Mouse (Mus musculus): ENCODE measurements around the gene Sumf2. TPM values are rescaled to one million over a fixed set of nuclear protein-coding genes. Genes with fewer than 3 reads are reported as not detected.

Sumf2 gene
- 8.8 TPM for polyA plus RNA-seq (2015; fragmentation: Illumina TruSeq; extraction: RNeasy Lipid Tissue Mini Kit (QIAGEN cat#74804); ENCODE audit: insufficient read depth, low replicate concordance)

DNA sequence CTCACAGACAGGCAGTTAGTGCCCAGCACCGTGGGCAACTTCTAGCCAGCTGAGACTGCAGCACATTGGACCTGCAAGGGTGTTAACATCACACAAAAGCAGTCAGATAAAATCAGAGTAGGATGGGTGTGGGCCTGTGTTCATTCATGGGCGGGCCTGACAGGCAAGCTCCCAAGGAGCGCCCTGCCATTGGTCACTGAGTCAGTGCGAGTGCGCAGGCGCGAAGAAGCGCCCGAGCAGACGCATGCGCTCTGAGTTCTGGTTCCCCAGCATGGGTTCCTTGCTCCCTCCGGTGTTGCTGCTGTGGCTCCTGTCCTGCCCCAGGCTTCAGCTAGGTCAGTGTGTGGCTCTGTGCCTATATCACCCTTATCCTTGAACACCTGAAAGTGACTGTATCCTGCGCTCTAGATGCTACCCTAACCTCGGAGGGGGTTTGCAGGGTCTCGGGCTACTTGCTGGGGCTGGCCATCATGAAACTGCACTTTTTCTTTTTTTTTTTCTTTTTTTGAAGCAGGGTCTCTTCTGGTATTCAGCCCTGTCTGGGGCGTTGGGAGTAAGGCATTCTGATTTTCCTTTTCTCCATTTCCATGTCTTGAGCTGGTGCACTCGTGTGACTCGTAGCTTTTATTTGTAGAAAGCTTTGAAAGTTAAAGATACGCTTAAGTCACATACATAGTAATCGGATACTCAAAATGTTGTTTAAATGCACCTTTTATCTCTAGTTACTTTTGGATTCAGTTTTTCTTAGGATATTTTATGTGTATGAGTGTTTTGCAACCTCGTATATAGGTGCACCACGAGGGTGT lies at the start of gene Sumf2:
Gene Sumf2, plus strand, starts transcription at position 235 of the 806 bp plus-strand sequence.

GRCm38 (mm10) chr5:129886911-129887636 lies 40.3 kb downstream of the Sumf2 start, which contains the start of gene Chchd2:
Chchd2 (minus strand) TSS chr5:129887470.

GRCm38 (mm10) chr5:129895198-129896088 lies 48.7 kb downstream of the Sumf2 start, which contains the start of gene Zbed5:
Zbed5 (plus strand) TSS chr5:129895723.

DNA sequence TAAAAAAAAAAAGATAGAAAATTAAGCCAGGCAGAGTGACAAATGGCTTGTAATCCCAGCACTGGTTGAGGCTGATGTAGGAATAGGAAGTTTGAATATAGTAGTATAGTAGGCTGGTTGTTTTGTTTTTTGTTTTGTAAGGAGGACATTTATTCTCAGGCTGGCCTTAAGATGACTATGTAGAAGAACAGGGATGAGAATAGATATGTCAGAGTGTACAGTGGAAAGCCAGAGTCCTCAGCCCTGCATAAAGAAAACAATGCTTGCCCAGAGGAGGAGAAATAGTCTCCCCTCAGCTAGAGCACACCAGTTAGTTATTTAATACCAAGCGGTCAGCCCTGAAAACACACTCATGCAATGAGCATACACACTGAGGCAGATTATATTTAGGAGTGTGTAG lies 51.7 kb downstream of the Sumf2 start, which contains the start of gene Phkg1:
Gene Phkg1, minus strand, starts transcription at position 101 of the 400 bp plus-strand sequence.

DNA sequence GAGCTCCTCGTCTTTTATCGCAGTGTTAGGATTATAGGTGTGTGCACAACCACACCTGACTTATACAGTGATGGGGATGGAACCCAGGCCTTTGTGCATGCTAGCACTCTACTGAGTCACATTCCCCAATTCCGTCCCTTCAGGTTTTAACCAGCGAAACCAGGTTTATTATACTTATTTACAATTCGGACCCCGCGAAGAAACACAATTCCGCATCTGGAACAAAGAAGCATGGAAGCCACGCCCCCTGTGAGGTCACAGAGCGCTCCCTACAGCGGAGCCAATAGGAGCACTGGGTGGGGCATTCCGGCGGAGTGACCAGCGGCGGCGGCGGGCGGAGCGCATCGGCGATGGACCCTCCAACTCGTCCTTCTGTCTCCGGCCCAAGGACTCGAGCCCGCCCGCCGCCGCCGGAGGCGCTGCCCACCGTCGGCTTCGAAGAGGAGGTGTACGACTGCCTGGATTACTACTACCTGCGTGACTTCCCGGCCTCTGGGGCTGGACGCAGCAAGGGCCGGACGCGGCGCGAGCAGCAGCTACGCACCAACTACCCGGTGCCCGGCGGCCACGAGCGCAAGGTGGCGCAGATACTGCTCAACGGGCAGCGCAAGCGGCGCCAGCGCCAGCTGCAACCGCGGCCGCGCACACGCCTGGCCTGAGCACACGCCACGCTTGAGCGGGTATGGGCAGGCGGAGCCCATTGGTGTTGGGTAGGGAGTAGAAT lies 61.6 kb downstream of the Sumf2 start, which contains the start of gene Nupr1l:
Gene Nupr1l, plus strand, starts transcription at position 299 of the 724 bp plus-strand sequence.

Other genes with a start within 250 kb of the Sumf2 start
- gene Zfp11, start 176.9 kb upstream of the Sumf2 start, polyA plus RNA-seq (2015; fragmentation: Illumina TruSeq; extraction: RNeasy Lipid Tissue Mini Kit (QIAGEN cat#74804); ENCODE audit: insufficient read depth, low replicate concordance) = 2.3 TPM
- not detected for gene Sept14, start 138.5 kb upstream of the Sumf2 start, polyA plus RNA-seq (2015; fragmentation: Illumina TruSeq; extraction: RNeasy Lipid Tissue Mini Kit (QIAGEN cat#74804); ENCODE audit: insufficient read depth, low replicate concordance)
- 62.6 TPM for gene Mrps17, start 131.5 kb upstream of the Sumf2 start, polyA plus RNA-seq (2015; fragmentation: Illumina TruSeq; extraction: RNeasy Lipid Tissue Mini Kit (QIAGEN cat#74804); ENCODE audit: insufficient read depth, low replicate concordance)
- gene Nipsnap2, start 121.9 kb upstream of the Sumf2 start, polyA plus RNA-seq (2015; fragmentation: Illumina TruSeq; extraction: RNeasy Lipid Tissue Mini Kit (QIAGEN cat#74804); ENCODE audit: insufficient read depth, low replicate concordance) = 36.1 TPM
- 10.8 TPM for gene Psph, start 59.5 kb upstream of the Sumf2 start, polyA plus RNA-seq (2015; fragmentation: Illumina TruSeq; extraction: RNeasy Lipid Tissue Mini Kit (QIAGEN cat#74804); ENCODE audit: insufficient read depth, low replicate concordance)
- 196 TPM for gene Chchd2, start 40.5 kb downstream of the Sumf2 start, polyA plus RNA-seq (2015; fragmentation: Illumina TruSeq; extraction: RNeasy Lipid Tissue Mini Kit (QIAGEN cat#74804); ENCODE audit: insufficient read depth, low replicate concordance)
- 2.1 TPM for gene Zbed5, start 48.7 kb downstream of the Sumf2 start, polyA plus RNA-seq (2015; fragmentation: Illumina TruSeq; extraction: RNeasy Lipid Tissue Mini Kit (QIAGEN cat#74804); ENCODE audit: insufficient read depth, low replicate concordance)
- 0.26 TPM for gene Phkg1, start 51.6 kb downstream of the Sumf2 start, polyA plus RNA-seq (2015; fragmentation: Illumina TruSeq; extraction: RNeasy Lipid Tissue Mini Kit (QIAGEN cat#74804); ENCODE audit: insufficient read depth, low replicate concordance)
- gene Nupr1l, start 61.6 kb downstream of the Sumf2 start, polyA plus RNA-seq (2015; fragmentation: Illumina TruSeq; extraction: RNeasy Lipid Tissue Mini Kit (QIAGEN cat#74804); ENCODE audit: insufficient read depth, low replicate concordance) = 3.7 TPM
- gene Vkorc1l1, start 95.0 kb downstream of the Sumf2 start, polyA plus RNA-seq (2015; fragmentation: Illumina TruSeq; extraction: RNeasy Lipid Tissue Mini Kit (QIAGEN cat#74804); ENCODE audit: insufficient read depth, low replicate concordance) = 36.4 TPM
- gene Gusb, start 156.1 kb downstream of the Sumf2 start, polyA plus RNA-seq (2015; fragmentation: Illumina TruSeq; extraction: RNeasy Lipid Tissue Mini Kit (QIAGEN cat#74804); ENCODE audit: insufficient read depth, low replicate concordance) = 91.2 TPM
- gene Asl, start 182.3 kb downstream of the Sumf2 start, polyA plus RNA-seq (2015; fragmentation: Illumina TruSeq; extraction: RNeasy Lipid Tissue Mini Kit (QIAGEN cat#74804); ENCODE audit: insufficient read depth, low replicate concordance) = 8.8 TPM
- gene Crcp, start 182.3 kb downstream of the Sumf2 start, polyA plus RNA-seq (2015; fragmentation: Illumina TruSeq; extraction: RNeasy Lipid Tissue Mini Kit (QIAGEN cat#74804); ENCODE audit: insufficient read depth, low replicate concordance) = 34.2 TPM
- 40.1 TPM for gene Tpst1, start 226.3 kb downstream of the Sumf2 start, polyA plus RNA-seq (2015; fragmentation: Illumina TruSeq; extraction: RNeasy Lipid Tissue Mini Kit (QIAGEN cat#74804); ENCODE audit: insufficient read depth, low replicate concordance)